Mouse (Mus musculus): ENCODE measurements around the gene Zfp961.

GRCm38 (mm10) chr8:71971945-71972344, 21.1 kb downstream of the Zfp961 start:
- TF ChIP-seq EP300 (IDR thresholded peaks at IDR 0.05; ENCODE audit: low read depth) = no peak
- peak; percentile 57 for TF ChIP-seq CTCF (IDR thresholded peaks at IDR 0.05; ENCODE audit: low read depth)

Data from liver, embryonic 14.5 days (tissue).